Mouse (Mus musculus) right cerebral cortex, postnatal 4 days (tissue): ENCODE data around the gene Wnt3.

Experiments used
- DNase-seq: peaks from one replicate; pipeline ENCODE4 v3.0.0-alpha.2; 2022

The Wnt3 gene

GRCm38 (mm10) chr11:103852590-103853283 is 78.8 kb downstream of the Wnt3 start:
- no peak for DNase-seq

- DNase-seq: no peak
These were observed 79.5 kb downstream of the Wnt3 start for GRCm38 (mm10) chr11:103853284-103853920.

GRCm38 (mm10) chr11:103854294-103854693 is 80.3 kb downstream of the Wnt3 start:
- DNase-seq: no peak

- no peak for DNase-seq
These were observed 82.7 kb downstream of the Wnt3 start for GRCm38 (mm10) chr11:103856641-103857040.

GRCm38 (mm10) chr11:103858760-103859159 is 84.8 kb downstream of the Wnt3 start:
- DNase-seq: no peak

GRCm38 (mm10) chr11:103859933-103860610 is 86.1 kb downstream of the Wnt3 start:
- no peak for DNase-seq

- no peak for DNase-seq
These were observed 89.0 kb downstream of the Wnt3 start for GRCm38 (mm10) chr11:103862951-103863350.

- no peak for DNase-seq
These were observed 90.5 kb downstream of the Wnt3 start for GRCm38 (mm10) chr11:103864486-103864885.

- no peak for DNase-seq
These were observed 91.4 kb downstream of the Wnt3 start for GRCm38 (mm10) chr11:103865346-103865745.
